Mouse (Mus musculus) embryonic facial prominence, embryonic 13.5 days (tissue): ENCODE data around the gene Hoxd10. TPM values are rescaled to one million over a fixed set of nuclear protein-coding genes. Genes with fewer than 3 reads are reported as not detected.

Experiments used
- ATAC-seq: fragments of 200-750 bp; cut with Nextera tagmentation; 2 replicates; pipeline ENCODE4 v1.8.0; 2017; ENCODE audit warnings: low read depth; ENCODE audit not compliant: insufficient number of reproducible peaks, insufficient read depth, low FRiP score, low TSS enrichment
- H3K27ac ChIP-seq: fragments of 300-500 bp; sonication (generic); 2 replicates; pipeline ENCODE4 v1.5.1; 2015; ENCODE audit warnings: moderate library complexity, mild to moderate bottlenecking, inconsistent platforms
- H3K27me3 ChIP-seq: fragments of 300-500 bp; sonication (generic); 2 replicates; pipeline ENCODE4 v1.6.1; 2015; ENCODE audit warnings: mild to moderate bottlenecking, inconsistent platforms
- H3K36me3 ChIP-seq: fragments of 300-500 bp; sonication (generic); 2 replicates; pipeline ENCODE4 v1.6.1; 2015; ENCODE audit warnings: mild to moderate bottlenecking, inconsistent platforms
- H3K4me1 ChIP-seq: fragments of 300-500 bp; sonication (generic); 2 replicates; pipeline ENCODE4 v1.6.1; 2015; ENCODE audit warnings: inconsistent platforms
- H3K4me2 ChIP-seq: fragments of 300-500 bp; sonication (generic); 2 replicates; pipeline ENCODE4 v1.6.1; 2015; ENCODE audit warnings: moderate library complexity, mild to moderate bottlenecking, inconsistent platforms
- H3K4me3 ChIP-seq: fragments of 300-500 bp; sonication (generic); 2 replicates; pipeline ENCODE4 v1.5.1; 2015; ENCODE audit warnings: mild to moderate bottlenecking, inconsistent platforms
- H3K9ac ChIP-seq: fragments of 300-500 bp; sonication (generic); 2 replicates; pipeline ENCODE4 v1.6.1; 2015; ENCODE audit warnings: mild to moderate bottlenecking, inconsistent platforms
- H3K9me3 ChIP-seq: fragments of 300-500 bp; sonication (generic); 2 replicates; pipeline ENCODE4 v1.6.1; 2016; ENCODE audit warnings: inconsistent platforms
- WGBS: fragments of 180-500 bp; shearing (Covaris S2); methylation state at CpG from one replicate; pipeline ENCODE4 v1.1.7; 2015; ENCODE audit warnings: mixed read lengths; 5-methylcytosine and 5-hydroxymethylcytosine counted together
- polyA plus RNA-seq: library from polyadenylated mRNA; unstranded; fragments of >200 nt; fragmentation: Nextera tagmentation; extraction: Ambion mirVana; gene quantifications from 2 replicates; pipeline ENCODE4 v1.2.1, GENCODE M21; 2015

Gene Hoxd10
- polyA plus RNA-seq, 1 experiment from 2014 or later = 0.14 TPM

GRCm38 (mm10) chr2:74733765-74734164, 42.0 kb downstream of the Hoxd10 start:
- no peaks in the 10 kb centered on the region for H3K9me3 ChIP-seq
- H3K4me3 ChIP-seq = no peak overlapping the region
- H3K27ac ChIP-seq = no peak overlapping the region
- H3K9ac ChIP-seq = no peak overlapping the region
- no peak overlapping the region for H3K4me2 ChIP-seq
- H3K27me3 ChIP-seq = peaks cover 98% of the 10 kb centered on the region
- no peak for ATAC-seq
- H3K4me1 ChIP-seq = peaks cover 17% of the 10 kb centered on the region
- H3K36me3 ChIP-seq = no peaks in the 10 kb centered on the region
- WGBS = 2% methylated on average over 6 of the region's 6 CpGs

DNA sequence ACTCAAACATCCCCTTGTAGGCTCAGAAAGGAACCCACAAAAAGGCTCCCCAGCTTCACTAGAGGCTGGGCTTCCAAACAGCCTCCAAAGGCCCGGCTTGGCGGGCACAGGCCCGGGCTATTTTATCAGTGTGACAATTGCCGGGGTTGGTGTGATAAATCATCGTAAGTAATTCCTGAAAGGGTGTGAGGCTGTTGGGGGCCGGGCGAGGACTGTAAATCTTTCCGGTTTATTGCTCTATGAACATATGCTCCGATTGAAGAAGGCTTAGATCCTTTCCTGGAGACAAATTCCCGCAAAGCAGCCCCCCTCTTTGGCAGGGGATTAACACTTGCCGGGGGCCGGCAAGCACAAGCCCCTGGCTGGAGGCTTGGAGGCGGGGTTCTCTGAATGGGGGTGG, 42.7 kb downstream of the Hoxd10 start:
- no peaks in the 10 kb centered on the region for H3K9me3 ChIP-seq
- H3K4me1 ChIP-seq = peaks cover 17% of the 10 kb centered on the region
- H3K27ac ChIP-seq = no peak overlapping the region
- no peaks in the 10 kb centered on the region for H3K36me3 ChIP-seq
- H3K27me3 ChIP-seq = peaks cover 98% of the 10 kb centered on the region
- H3K9ac ChIP-seq = no peak overlapping the region
- H3K4me2 ChIP-seq = no peak overlapping the region
- no peak for ATAC-seq
- 2% methylated on average over 13 of the region's 13 CpGs for WGBS
- no peak overlapping the region for H3K4me3 ChIP-seq

DNA sequence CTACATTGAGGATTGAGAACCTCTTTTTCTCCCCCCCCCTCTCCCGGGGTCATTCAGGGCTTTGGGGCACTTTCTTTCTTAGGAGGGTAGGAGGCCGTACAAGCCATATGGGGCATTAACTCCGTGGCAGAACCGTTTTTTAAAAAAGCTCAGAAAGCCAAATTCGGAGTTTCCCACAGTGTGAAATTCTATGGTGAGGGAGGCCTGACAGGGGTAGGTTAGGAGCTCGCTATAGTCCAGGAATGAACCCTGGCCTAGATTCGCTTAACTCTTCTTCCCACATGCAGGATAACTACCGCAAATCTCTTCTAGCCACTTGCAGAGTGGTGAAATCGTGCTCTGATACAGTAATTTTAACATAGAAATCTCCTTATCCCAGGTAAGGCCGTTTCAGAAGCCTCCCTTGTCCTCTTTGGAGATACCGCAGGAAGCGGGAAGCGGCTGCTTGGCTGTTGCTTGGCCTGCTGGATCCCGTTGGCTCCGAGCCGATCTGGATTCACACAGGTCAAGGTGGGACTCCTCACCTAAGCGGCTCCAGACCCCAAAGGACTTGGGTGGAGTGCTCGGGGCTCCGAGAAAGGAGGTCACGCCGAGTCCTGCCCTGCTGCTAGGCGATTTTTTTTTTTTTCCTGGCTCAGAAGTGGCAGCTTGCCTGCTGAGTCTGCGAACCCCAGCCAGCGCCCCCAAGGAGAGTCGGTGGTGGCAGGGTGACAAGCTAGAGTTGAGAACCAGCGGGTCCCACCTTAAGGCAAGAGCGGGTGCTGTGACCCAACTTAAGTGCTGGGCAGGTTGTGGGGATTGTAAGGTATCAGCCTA, 43.5 kb downstream of the Hoxd10 start:
- Histone ChIP-seq H3K9ac (no peak overlapping the region), H3K9me3 (no peaks in the 10 kb centered on the region), H3K36me3 (no peaks in the 10 kb centered on the region), H3K4me1 (peaks cover 17% of the 10 kb centered on the region), H3K27me3 (peaks cover 100% of the 10 kb centered on the region), H3K27ac (no peak overlapping the region), H3K4me3 (no peak overlapping the region), H3K4me2 (peak overlapping the region; percentile 46; the same call in 1 of the 2 replicates)
- ATAC-seq = no peak
- 3% methylated on average over 27 of the region's 27 CpGs for WGBS

DNA sequence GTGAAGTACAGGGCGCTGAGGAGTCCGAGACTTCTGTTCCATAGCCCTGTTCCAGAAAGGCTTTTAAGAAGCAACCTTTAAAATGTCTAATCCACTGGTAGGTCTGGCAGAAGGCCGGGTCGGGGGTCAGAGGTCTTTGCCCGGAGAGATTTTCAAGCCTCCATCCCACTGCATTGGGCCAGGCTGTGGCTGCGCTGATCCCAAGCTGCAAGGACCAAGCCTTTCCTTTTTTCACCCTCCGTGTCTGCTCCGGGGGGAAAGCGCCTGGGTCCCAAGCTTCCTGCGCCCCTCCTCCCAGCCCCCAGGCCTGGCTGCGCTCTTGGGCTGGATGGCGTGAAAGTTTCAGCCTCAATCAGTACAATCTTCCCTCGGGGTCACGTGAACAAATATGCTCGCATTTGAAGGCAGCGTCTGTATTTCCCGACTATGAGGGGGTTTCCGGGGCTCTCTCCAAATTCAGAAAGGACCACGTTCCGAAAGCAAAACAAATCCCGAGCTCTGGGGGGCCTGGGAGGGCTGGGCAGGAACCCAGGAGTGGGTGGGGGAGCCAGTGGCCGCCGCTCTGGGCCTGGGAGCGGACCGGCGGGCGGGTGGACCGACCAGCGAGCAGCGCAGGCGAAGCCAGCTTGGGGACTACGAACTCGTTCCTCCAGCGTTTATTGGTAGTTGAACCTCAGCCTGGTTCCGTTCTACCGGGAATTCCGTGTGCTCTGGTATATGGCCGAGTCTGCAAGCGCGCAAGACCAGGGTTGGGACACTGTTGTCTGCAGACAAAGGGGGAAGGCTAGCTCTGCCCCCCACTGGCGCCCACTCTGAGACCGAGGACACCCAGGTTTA, 44.3 kb downstream of the Hoxd10 start:
- H3K36me3 ChIP-seq = no peaks in the 10 kb centered on the region
- peaks cover 100% of the 10 kb centered on the region for H3K27me3 ChIP-seq
- H3K9ac ChIP-seq = no peak overlapping the region
- no peak for ATAC-seq
- H3K4me3 ChIP-seq = peak overlapping the region; percentile 29
- 1% methylated on average over 42 of the region's 42 CpGs for WGBS
- H3K27ac ChIP-seq = no peak overlapping the region
- peaks cover 17% of the 10 kb centered on the region for H3K4me1 ChIP-seq
- H3K9me3 ChIP-seq = no peaks in the 10 kb centered on the region
- H3K4me2 ChIP-seq = peak overlapping the region; percentile 46

DNA sequence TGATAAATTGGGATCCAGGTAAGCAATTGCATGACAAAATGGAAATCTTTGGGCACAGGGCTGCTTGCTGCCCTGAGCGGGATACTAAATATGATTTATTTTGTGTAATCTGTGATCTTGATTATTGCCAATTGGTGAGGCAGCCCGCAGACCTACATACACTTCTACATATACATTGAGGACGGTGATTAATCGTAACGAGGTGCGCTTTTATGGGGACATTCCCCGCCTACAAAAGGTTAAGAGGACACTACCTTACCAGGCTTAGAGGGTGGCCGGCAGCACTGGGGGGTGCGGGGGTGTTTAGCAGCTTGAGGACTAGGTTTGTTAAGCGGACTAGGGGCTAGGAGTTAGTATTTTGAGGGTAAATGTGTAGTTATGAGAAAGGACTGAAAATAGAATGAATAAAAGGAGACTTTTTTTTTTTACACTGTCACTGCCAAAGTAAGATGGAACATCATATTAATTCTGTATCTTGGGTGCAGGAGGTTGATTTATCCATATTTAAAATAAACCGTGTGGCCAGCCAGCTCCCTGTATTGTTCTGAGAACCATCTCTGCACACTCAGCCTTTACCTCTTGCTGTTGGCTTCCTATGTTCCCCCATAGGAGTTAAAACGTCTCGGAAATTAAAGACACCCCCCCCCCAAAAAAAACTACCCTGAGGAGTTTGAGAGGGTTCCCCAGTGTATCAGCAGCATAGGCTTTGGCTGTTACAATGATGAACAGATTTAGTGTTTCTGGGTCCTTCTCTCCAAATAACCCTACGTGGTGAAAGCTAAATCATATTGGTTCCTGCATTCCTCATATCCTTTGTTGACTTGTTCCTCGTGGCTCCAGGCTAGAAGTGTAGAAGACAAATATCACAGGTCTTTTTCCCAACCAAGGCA, 45.2 kb downstream of the Hoxd10 start:
- no peak for ATAC-seq
- 2% methylated on average over 15 of the region's 15 CpGs for WGBS
- peak overlapping the region; percentile 29 for H3K4me3 ChIP-seq
- H3K36me3 ChIP-seq = no peaks in the 10 kb centered on the region
- no peak overlapping the region for H3K9ac ChIP-seq
- peak overlapping the region; percentile 46; the same call in 1 of the 2 replicates for H3K4me2 ChIP-seq
- no peaks in the 10 kb centered on the region for H3K9me3 ChIP-seq
- peaks cover 99% of the 10 kb centered on the region for H3K27me3 ChIP-seq
- peaks cover 17% of the 10 kb centered on the region for H3K4me1 ChIP-seq
- H3K27ac ChIP-seq = no peak overlapping the region

- no peaks in the 10 kb centered on the region for H3K36me3 ChIP-seq
- H3K27me3 ChIP-seq = peaks cover 99% of the 10 kb centered on the region
- no peak overlapping the region for H3K4me3 ChIP-seq
- WGBS = 3% methylated on average over 7 of the region's 7 CpGs
- no peaks in the 10 kb centered on the region for H3K9me3 ChIP-seq
- H3K9ac ChIP-seq = no peak overlapping the region
- H3K4me2 ChIP-seq = no peak overlapping the region
- ATAC-seq = no peak
- H3K4me1 ChIP-seq = peaks cover 16% of the 10 kb centered on the region
- H3K27ac ChIP-seq = no peak overlapping the region
These were observed 45.9 kb downstream of the Hoxd10 start for GRCm38 (mm10) chr2:74737578-74738070.

GRCm38 (mm10) chr2:74738623-74739475, 47.1 kb downstream of the Hoxd10 start:
- Histone ChIP-seq H3K4me1 (peaks cover 12% of the 10 kb centered on the region; the same call in 1 of the 2 replicates), H3K9ac (no peak overlapping the region), H3K36me3 (no peaks in the 10 kb centered on the region), H3K27ac (no peak overlapping the region), H3K9me3 (no peaks in the 10 kb centered on the region), H3K4me3 (no peak overlapping the region), H3K4me2 (no peak overlapping the region), H3K27me3 (peaks cover 98% of the 10 kb centered on the region)
- ATAC-seq = no peak
- 3% methylated on average over 20 of the region's 20 CpGs for WGBS

DNA sequence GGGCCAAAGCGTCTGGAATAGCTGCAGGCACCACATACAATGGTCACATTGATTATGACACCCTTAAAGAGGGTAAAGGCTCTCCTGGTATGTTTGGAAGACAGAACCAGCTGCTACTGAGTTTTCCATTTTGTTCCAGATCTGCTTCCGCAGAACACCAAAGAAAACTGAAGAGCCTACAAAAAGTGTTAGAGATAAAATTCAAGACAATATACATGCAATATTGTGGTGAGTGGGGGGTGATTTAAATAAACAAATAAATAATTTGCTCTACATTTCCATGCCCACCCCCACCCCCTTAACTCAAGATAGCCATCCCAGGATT, 47.7 kb downstream of the Hoxd10 start:
- Histone ChIP-seq H3K9ac (no peak overlapping the region), H3K27me3 (peaks cover 98% of the 10 kb centered on the region), H3K4me3 (no peak overlapping the region), H3K9me3 (no peaks in the 10 kb centered on the region), H3K4me2 (no peak overlapping the region), H3K36me3 (no peaks in the 10 kb centered on the region), H3K4me1 (peaks cover 12% of the 10 kb centered on the region; the same call in 1 of the 2 replicates), H3K27ac (no peak overlapping the region)
- WGBS = 9% methylated on average over 2 of the region's 2 CpGs
- ATAC-seq = no peak

- Histone ChIP-seq H3K4me2 (0 out of 2 replicates have a peak overlapping the region, but pooled peaks have one; percentile 28), H3K27ac (no peak overlapping the region), H3K36me3 (no peaks in the 10 kb centered on the region), H3K27me3 (peaks cover 98% of the 10 kb centered on the region), H3K4me3 (no peak overlapping the region), H3K9ac (no peak overlapping the region), H3K4me1 (peaks cover 12% of the 10 kb centered on the region; the same call in 1 of the 2 replicates), H3K9me3 (no peaks in the 10 kb centered on the region)
- no peak for ATAC-seq
- WGBS = 2% methylated on average over 14 of the region's 14 CpGs
These were observed 48.1 kb downstream of the Hoxd10 start for GRCm38 (mm10) chr2:74739869-74740268.

DNA sequence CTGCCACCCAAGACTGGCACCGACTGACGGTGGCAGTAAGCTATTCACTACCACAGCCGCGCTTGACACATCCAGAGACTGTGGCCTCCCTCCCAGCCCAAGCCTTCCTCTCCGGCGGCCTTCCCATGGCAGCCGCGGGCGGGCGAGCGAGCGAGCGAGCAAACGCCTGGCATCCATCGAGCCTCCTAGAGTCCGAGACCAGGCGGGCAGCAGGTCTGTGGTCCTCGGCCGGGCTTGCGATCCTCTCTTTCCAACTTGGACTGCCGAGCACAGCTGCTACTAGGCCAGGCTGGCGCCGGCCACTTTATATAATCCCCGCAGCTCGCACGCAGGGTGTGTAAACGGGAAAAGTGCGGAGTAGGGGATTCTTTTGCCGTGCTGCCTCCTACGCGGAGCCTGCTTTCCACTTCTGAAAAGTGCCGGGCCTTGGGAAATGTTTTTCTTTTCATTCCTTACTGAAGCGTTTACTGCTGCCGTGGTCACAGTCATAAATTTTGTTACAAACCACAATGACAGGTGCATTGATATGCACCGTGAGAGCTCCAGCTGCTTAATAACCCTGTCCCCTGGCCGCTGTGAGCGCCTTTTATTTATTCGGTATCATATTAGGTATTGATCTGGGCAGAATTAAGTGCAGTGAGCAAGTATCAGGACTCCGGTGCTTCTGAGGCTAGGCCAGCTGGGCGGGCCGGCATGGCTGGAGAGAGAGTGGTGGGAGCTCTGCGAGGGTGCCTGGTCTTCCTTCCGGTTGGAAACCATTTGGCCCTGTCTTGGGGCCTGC, 48.8 kb downstream of the Hoxd10 start:
- no peak for ATAC-seq
- WGBS = 2% methylated on average over 43 of the region's 43 CpGs
- Histone ChIP-seq H3K9me3 (no peaks in the 10 kb centered on the region), H3K27ac (no peak overlapping the region), H3K9ac (no peak overlapping the region), H3K36me3 (no peaks in the 10 kb centered on the region), H3K4me2 (peak overlapping the region; percentile 28; the same call in 1 of the 2 replicates), H3K4me1 (peaks cover 9% of the 10 kb centered on the region; the same call in 1 of the 2 replicates), H3K27me3 (peaks cover 98% of the 10 kb centered on the region), H3K4me3 (no peak overlapping the region; the same call in 1 of the 2 replicates)
